7 mouse cellular contexts compared by ENCODE assay signal in genomic region chr1:91428614-91429013, GRCm38 (mm10). TPM values are rescaled to one million over a fixed set of nuclear protein-coding genes. Genes with fewer than 3 reads are reported as not detected.
A peak's percentile ranks its signal among the peaks of the same experiment; 100 is the strongest.
DNase-seq lines count a peak whose midpoint lies in the region; ATAC-seq lines count a peak whose summit lies in the region.

No protein-coding gene starts in this region.

- no peak overlapping the region for H3K4me2 ChIP-seq in forebrain, embryonic 13.5 days
- no peak overlapping the region for H3K4me2 ChIP-seq in hindbrain, embryonic 11.5 days (replicated peaks; ENCODE audit: low read depth, low read length)

- no peak overlapping the region for H3K4me3 ChIP-seq in forebrain, embryonic 13.5 days
- no peak overlapping the region for H3K4me3 ChIP-seq in hindbrain, embryonic 11.5 days (ENCODE audit: low read depth, low read length)

- peak; percentile 97 for DNase-seq in NIH3T3 (ENCODE audit: low read depth)
- DNase-seq in c-Kit-positive CD71-positive TER-119-positive erythroid progenitor cells, embryonic 14.5 days (ENCODE audit: low spot score), result peak; percentile 60
- DNase-seq in hindbrain, embryonic 11.5 days (ENCODE audit: low spot score), result peak; percentile 86
- DNase-seq in layer of hippocampus, adult 9-11 months, result peak; percentile 81
- peak; percentile 64 to 89 for DNase-seq in spleen, postnatal 10 days (ENCODE audit: low spot score in 2 of 2)

- no peak overlapping the region for H3K27ac ChIP-seq in forebrain, embryonic 13.5 days
- no peak overlapping the region for H3K27ac ChIP-seq in hindbrain, embryonic 11.5 days (ENCODE audit: low read depth, low read length)

- ATAC-seq in forebrain, embryonic 13.5 days, result peak; percentile 76
- ATAC-seq in hindbrain, embryonic 11.5 days (ENCODE audit: low FRiP score), result peak; percentile 25
- peak; percentile 78 for ATAC-seq in megakaryocyte-erythroid progenitor cell, adult 5-6 weeks (replicated peaks; ENCODE audit: low FRiP score, low TSS enrichment, poor library complexity, severe bottlenecking)

- no peaks in the 10 kb centered on the region for H3K4me1 ChIP-seq in forebrain, embryonic 13.5 days
- no peaks in the 10 kb centered on the region for H3K4me1 ChIP-seq in hindbrain, embryonic 11.5 days (replicated peaks; ENCODE audit: control insufficient read depth, insufficient read depth, low read length)

- H3K9ac ChIP-seq in forebrain, embryonic 13.5 days, result no peak overlapping the region
- H3K9ac ChIP-seq in hindbrain, embryonic 11.5 days (ENCODE audit: low read depth, low read length), result no peak overlapping the region

- 38% methylated on average over 4 of the region's 4 CpGs for WGBS in forebrain, embryonic 13.5 days
- WGBS in hindbrain, embryonic 11.5 days, result 46% methylated on average over 4 of the region's 4 CpGs

- H3K36me3 ChIP-seq in forebrain, embryonic 13.5 days (ENCODE audit: poor library complexity, severe bottlenecking), result peaks cover 38% of the 10 kb centered on the region
- H3K36me3 ChIP-seq in hindbrain, embryonic 11.5 days (ENCODE audit: control insufficient read depth, insufficient read depth, low read length), result no peaks in the 10 kb centered on the region

- no peaks in the 10 kb centered on the region for H3K9me3 ChIP-seq in forebrain, embryonic 13.5 days (replicated peaks)
- H3K9me3 ChIP-seq in hindbrain, embryonic 11.5 days (ENCODE audit: control insufficient read depth, low read length), result no peaks in the 10 kb centered on the region

- no peaks in the 10 kb centered on the region for H3K27me3 ChIP-seq in forebrain, embryonic 13.5 days
- 0 out of 2 replicates have a peak, but pooled peaks cover 2% of the 10 kb centered on the region for H3K27me3 ChIP-seq in hindbrain, embryonic 11.5 days (ENCODE audit: control insufficient read depth, insufficient read depth, low read length)

RNA-seq across cellular contexts. Expression of gene Hes6, which starts 14.8 kb away (rescaled TPM):
- polyA plus RNA-seq in forebrain, embryonic 13.5 days (2015; fragmentation: Nextera tagmentation; extraction: Ambion mirVana), result 314 and 322 TPM in 2 replicates
- polyA plus RNA-seq in hindbrain, embryonic 11.5 days (2014; fragmentation: Nextera tagmentation; extraction: Ambion mirVana), result 288 and 318 TPM in 2 replicates
- 20.1 and 22.5 TPM in 2 replicates for total RNA-seq in megakaryocyte-erythroid progenitor cell, adult 5-6 weeks (2014; fragmentation: Nextera tagmentation)
- 13.8 and 17.3 TPM in 2 replicates for total RNA-seq in megakaryocyte-erythroid progenitor cell, adult 5-6 weeks (2017)

RNA-seq across cellular contexts. Expression of gene Ilkap, which starts 30.0 kb away (rescaled TPM):
- 162 and 181 TPM in 2 replicates for polyA plus RNA-seq in forebrain, embryonic 13.5 days (2015; fragmentation: Nextera tagmentation; extraction: Ambion mirVana)
- polyA plus RNA-seq in hindbrain, embryonic 11.5 days (2014; fragmentation: Nextera tagmentation; extraction: Ambion mirVana), result 172 TPM in 2 replicates
- 137 and 199 TPM in 2 replicates for total RNA-seq in megakaryocyte-erythroid progenitor cell, adult 5-6 weeks (2014; fragmentation: Nextera tagmentation)
- total RNA-seq in megakaryocyte-erythroid progenitor cell, adult 5-6 weeks (2017), result 163 and 170 TPM in 2 replicates

RNA-seq across cellular contexts. Expression of gene Per2, which starts 30.5 kb away (rescaled TPM):
- polyA plus RNA-seq in forebrain, embryonic 13.5 days (2015; fragmentation: Nextera tagmentation; extraction: Ambion mirVana), result 2.6 and 3.8 TPM in 2 replicates
- polyA plus RNA-seq in hindbrain, embryonic 11.5 days (2014; fragmentation: Nextera tagmentation; extraction: Ambion mirVana), result 1.7 and 2.8 TPM in 2 replicates
- total RNA-seq in megakaryocyte-erythroid progenitor cell, adult 5-6 weeks (2014; fragmentation: Nextera tagmentation), result 9.5 and 11.7 TPM in 2 replicates
- total RNA-seq in megakaryocyte-erythroid progenitor cell, adult 5-6 weeks (2017), result 3.3 and 4.2 TPM in 2 replicates

Comparison
In these comparisons a context has a peak if more than half of its experiments do, and no peak if none do; other contexts are left out.
1. ATAC-seq: peak in every context shown above with its lines; median percentile 78 in megakaryocyte-erythroid progenitor cell, adult 5-6 weeks; 76 in forebrain, embryonic 13.5 days; 25 in hindbrain, embryonic 11.5 days.